28 mouse cellular contexts compared by ENCODE assay signal in genomic region chr14:32858361-32858760, GRCm38 (mm10). TPM values are rescaled to one million over a fixed set of nuclear protein-coding genes. Genes with fewer than 3 reads are reported as not detected.
DNase-seq lines count a peak whose midpoint lies in the region; ATAC-seq and TF ChIP-seq lines count a peak whose summit lies in the region.
"Had no signal": no experiment of that assay in that cellular context is flagged by ENCODE, and none has a peak within 500 bp of the region (broad histone marks: within the 10 kb centered on the region; RNA-seq: fewer than 3 reads in every experiment).

No protein-coding gene starts in this region.

- peaks cover 52% of the 10 kb centered on the region for H3K4me1 ChIP-seq in heart, embryonic 12.5 days (replicated peaks)
- H3K4me1 ChIP-seq in kidney, embryonic 15.5 days: peaks cover 54% of the 10 kb centered on the region
- H3K4me1 ChIP-seq in brown adipose tissue, adult 24 weeks (ENCODE audit: control insufficient read depth, insufficient read depth, insufficient read length, low read length): peaks cover 3% of the 10 kb centered on the region; the same call in 1 of the 2 replicates
- no peaks in the 10 kb centered on the region; the same call in 1 of the 2 replicates for H3K4me1 ChIP-seq in small intestine, adult 2 months (ENCODE audit: control insufficient read depth, insufficient read depth, insufficient read length, low read length)
- H3K4me1 ChIP-seq in forebrain, postnatal 0 days (ENCODE audit: insufficient read depth): no peaks in the 10 kb centered on the region

- H3K27ac ChIP-seq in heart, embryonic 12.5 days (ENCODE audit: poor library complexity, severe bottlenecking): no peak overlapping the region
- H3K27ac ChIP-seq in kidney, embryonic 15.5 days: no peak overlapping the region
- H3K27ac ChIP-seq in brown adipose tissue, adult 24 weeks (replicated peaks; ENCODE audit: low read depth, low read length): peak overlapping the region; percentile 21; the same call in 1 of the 2 replicates
- H3K27ac ChIP-seq in small intestine, adult 2 months (ENCODE audit: insufficient read depth, low read depth, low read length): 0 out of 2 replicates have a peak overlapping the region, but pooled peaks have one; percentile 5
- no peak overlapping the region for H3K27ac ChIP-seq in forebrain, postnatal 0 days (ENCODE audit: low read depth, low read length)
- H3K27ac ChIP-seq: embryonic facial prominence, embryonic 12.5 days; forebrain, embryonic 13.5 days; hindbrain, postnatal 0 days; macrophage; midbrain, embryonic 12.5 days; neural tube, embryonic 12.5 days had no signal

- ATAC-seq in heart, embryonic 12.5 days (ENCODE audit: insufficient number of reproducible peaks, low FRiP score): no peak
- no peak for ATAC-seq in kidney, embryonic 15.5 days (replicated peaks; ENCODE audit: low FRiP score)
- no peak for ATAC-seq in forebrain, postnatal 0 days
- ATAC-seq: CD4-positive, CD25-positive, alpha-beta regulatory T cell, adult 4 months; forebrain, embryonic 13.5 days; hindbrain, postnatal 0 days; Patski had no signal

- no peak for TF ChIP-seq POLR2A in small intestine, adult 2 months (IDR thresholded peaks at IDR 0.05; ENCODE audit: low read depth, low read length)

- peak; percentile 42 for DNase-seq in heart, adult 11 months
- DNase-seq in kidney, adult 8-10 months: no peak
- DNase-seq in forebrain, postnatal 0 days: no peak
- DNase-seq in layer of hippocampus, postnatal 14 days (ENCODE audit: low spot score in 2 of 2): no peak
- DNase-seq: adrenal gland, adult 8-10 months; cerebellum, postnatal 10 days; liver; right cerebral cortex, postnatal 4 days; thymus, adult 18-20 months; thymus, postnatal 4 days had no signal

- no peak for TF ChIP-seq CTCF in small intestine, adult 2 months (IDR thresholded peaks at IDR 0.05; ENCODE audit: extremely low read depth, insufficient read length, insufficient replicate concordance, low read depth, low read length)
- TF ChIP-seq CTCF in forebrain, postnatal 0 days (IDR thresholded peaks at IDR 0.05; ENCODE audit: low read depth): no peak

- peaks cover under 1% of the 10 kb centered on the region; the same call in 1 of the 2 replicates for H3K36me3 ChIP-seq in heart, embryonic 12.5 days
- H3K36me3 ChIP-seq in kidney, embryonic 15.5 days: no peaks in the 10 kb centered on the region
- H3K36me3 ChIP-seq in small intestine, adult 2 months (ENCODE audit: control insufficient read depth, insufficient read depth, low read length): no peaks in the 10 kb centered on the region
- H3K36me3 ChIP-seq in forebrain, postnatal 0 days (ENCODE audit: insufficient read depth): no peaks in the 10 kb centered on the region
- H3K36me3 ChIP-seq: embryonic facial prominence, embryonic 12.5 days; midbrain, embryonic 12.5 days; neural tube, embryonic 12.5 days had no signal

- no peak overlapping the region for H3K4me3 ChIP-seq in heart, embryonic 12.5 days
- H3K4me3 ChIP-seq in kidney, embryonic 15.5 days (replicated peaks): no peak overlapping the region
- no peak overlapping the region for H3K4me3 ChIP-seq in brown adipose tissue, adult 24 weeks (ENCODE audit: insufficient read depth, low read depth, low read length)
- no peak overlapping the region for H3K4me3 ChIP-seq in small intestine, adult 2 months (ENCODE audit: low read depth, low read length)
- H3K4me3 ChIP-seq in forebrain, postnatal 0 days (ENCODE audit: low read depth, low read length): no peak overlapping the region
- H3K4me3 ChIP-seq: erythroblast, embryonic 14.5 days; forebrain, embryonic 13.5 days; midbrain, embryonic 12.5 days; neural tube, embryonic 12.5 days had no signal

- no peak overlapping the region for H3K9ac ChIP-seq in heart, embryonic 12.5 days
- H3K9ac ChIP-seq in kidney, embryonic 15.5 days: no peak overlapping the region
- H3K9ac ChIP-seq in forebrain, postnatal 0 days: no peak overlapping the region
- H3K9ac ChIP-seq: embryonic facial prominence, embryonic 12.5 days; forebrain, embryonic 13.5 days; midbrain, embryonic 12.5 days; neural tube, embryonic 12.5 days had no signal

- no peaks in the 10 kb centered on the region for H3K9me3 ChIP-seq in heart, embryonic 12.5 days (replicated peaks)
- no peaks in the 10 kb centered on the region for H3K9me3 ChIP-seq in kidney, embryonic 15.5 days (replicated peaks)
- no peaks in the 10 kb centered on the region for H3K9me3 ChIP-seq in forebrain, postnatal 0 days (ENCODE audit: low read length)
- H3K9me3 ChIP-seq: embryonic facial prominence, embryonic 12.5 days; forebrain, embryonic 13.5 days; midbrain, embryonic 12.5 days; neural tube, embryonic 12.5 days had no signal

- no peak overlapping the region for H3K4me2 ChIP-seq in heart, embryonic 12.5 days
- peak overlapping the region; percentile 88; the same call in 1 of the 2 replicates for H3K4me2 ChIP-seq in kidney, embryonic 15.5 days
- H3K4me2 ChIP-seq in forebrain, postnatal 0 days (ENCODE audit: low read depth): no peak overlapping the region
- H3K4me2 ChIP-seq: forebrain, embryonic 13.5 days; midbrain, embryonic 12.5 days; neural tube, embryonic 12.5 days had no signal

- WGBS in heart, embryonic 12.5 days: 88% methylated on average over 10 of the region's 10 CpGs
- 93% methylated on average over 10 of the region's 10 CpGs for WGBS in kidney, embryonic 15.5 days
- WGBS in small intestine, adult 2 months: 87% methylated on average over 10 of the region's 10 CpGs
- 92% methylated on average over 10 of the region's 10 CpGs for WGBS in forebrain, postnatal 0 days

- peaks cover 3% of the 10 kb centered on the region; the same call in 1 of the 2 replicates for H3K27me3 ChIP-seq in heart, embryonic 12.5 days (replicated peaks)
- peaks cover 21% of the 10 kb centered on the region; the same call in 1 of the 2 replicates for H3K27me3 ChIP-seq in kidney, embryonic 15.5 days
- peaks cover 11% of the 10 kb centered on the region for H3K27me3 ChIP-seq in small intestine, adult 2 months (ENCODE audit: control insufficient read depth, insufficient read depth, low read length)
- H3K27me3 ChIP-seq in forebrain, postnatal 0 days (ENCODE audit: insufficient read depth, low read length): no peaks in the 10 kb centered on the region
- H3K27me3 ChIP-seq: embryonic facial prominence, embryonic 12.5 days had no signal

RNA-seq across cellular contexts. Expression of gene Vstm4, which starts 1.8 kb away (rescaled TPM):
- 14.7 and 15.1 TPM in 2 replicates for polyA plus RNA-seq in heart, embryonic 12.5 days (2016; fragmentation: Nextera tagmentation; extraction: Ambion mirVana)
- polyA plus RNA-seq in kidney, embryonic 15.5 days (2015; fragmentation: Nextera tagmentation; extraction: Ambion mirVana): 35.8 and 39.7 TPM in 2 replicates
- 2.4 and 3.0 TPM in 2 replicates for polyA plus RNA-seq in brown adipose tissue, adult 24 weeks (2012; ENCODE audit: insufficient read depth, insufficient read length, missing spikeins)
- polyA plus RNA-seq in small intestine, adult 2 months (2012; rRNA removed): 1.6 and 2.7 TPM in 2 replicates
- total RNA-seq in forebrain, postnatal 0 days (2014; rRNA removed): 7.0 and 8.9 TPM in 2 replicates
- 8.2 and 8.5 TPM in 2 replicates for polyA plus RNA-seq in forebrain, postnatal 0 days (2015; fragmentation: Nextera tagmentation; extraction: Ambion mirVana)
- total RNA-seq in layer of hippocampus, postnatal 14 days (2021): 1 to 10 TPM; 4.7 to 5.0 TPM
- polyA plus RNA-seq: CD4-positive, CD25-positive, alpha-beta regulatory T cell, adult 4 months; erythroblast, embryonic 14.5 days; Patski had no signal

RNA-seq across cellular contexts. Expression of gene Fam170b, which starts 24.6 kb away (rescaled TPM):
- polyA plus RNA-seq in heart, embryonic 12.5 days (2016; fragmentation: Nextera tagmentation; extraction: Ambion mirVana): 0.09 and 0.17 TPM in 2 replicates
- polyA plus RNA-seq in kidney, embryonic 15.5 days (2015; fragmentation: Nextera tagmentation; extraction: Ambion mirVana): 0.06 and 0.13 TPM in 2 replicates
- polyA plus RNA-seq in brown adipose tissue, adult 24 weeks (2012; ENCODE audit: insufficient read depth, insufficient read length, missing spikeins): not detected in 2 replicates
- not detected in 2 replicates for polyA plus RNA-seq in small intestine, adult 2 months (2012; rRNA removed)
- total RNA-seq in forebrain, postnatal 0 days (2014; rRNA removed): not detected in 2 replicates
- polyA plus RNA-seq in forebrain, postnatal 0 days (2015; fragmentation: Nextera tagmentation; extraction: Ambion mirVana): not detected in 2 replicates
- total RNA-seq in layer of hippocampus, postnatal 14 days (2021): not detected
- total RNA-seq: gastrocnemius, postnatal 4 days; hematopoietic stem cell, adult 5-6 weeks; hindbrain, postnatal 0 days; layer of hippocampus, adult 18-20 months; left cerebral cortex, adult 18-20 months; left cerebral cortex, postnatal 36 days had no signal
- polyA plus RNA-seq: CD4-positive, CD25-positive, alpha-beta regulatory T cell, adult 4 months; embryonic facial prominence, embryonic 12.5 days; erythroblast, embryonic 14.5 days; forebrain, embryonic 13.5 days; hindbrain, postnatal 0 days; macrophage; midbrain, embryonic 12.5 days; neural tube, embryonic 12.5 days; Patski had no signal

Comparison
In these comparisons a context has a peak if more than half of its experiments do, and no peak if none do; other contexts are left out.
1. H3K27ac ChIP-seq: peak in brown adipose tissue, adult 24 weeks (single experiment) and small intestine, adult 2 months (single experiment); none in heart, embryonic 12.5 days (single experiment), kidney, embryonic 15.5 days (single experiment) and forebrain, postnatal 0 days (single experiment).